Mouse (Mus musculus) intestine, embryonic 14.5 days (tissue): ENCODE measurements around the gene Rtbdn. TPM values are rescaled to one million over a fixed set of nuclear protein-coding genes. Genes with fewer than 3 reads are reported as not detected.
"Not testable (repeated sequence)": the region's sequence is repeated elsewhere in the genome, so short reads cannot be mapped to it uniquely, and the experiment has no call there.

Experiments used
- ATAC-seq: fragments of 200-750 bp; cut with Nextera tagmentation; replicated peaks from 2 replicates; pipeline ENCODE4 v1.8.0; 2017; ENCODE audit warnings: low read depth, moderate number of reproducible peaks, moderate TSS enrichment, moderate library complexity; ENCODE audit not compliant: low FRiP score, low TSS enrichment
- DNase-seq: peaks from one replicate; pipeline ENCODE4 v3.0.0-alpha.2; 2018; ENCODE audit warnings: low spot score
- H3K27ac ChIP-seq: fragments of 300-500 bp; sonication (generic); 2 replicates; pipeline ENCODE4 v1.5.1; 2014; ENCODE audit warnings: low read depth, mild to moderate bottlenecking, control low read depth
- H3K27me3 ChIP-seq: fragments of 300-500 bp; sonication (generic); replicated peaks from 2 replicates; pipeline ENCODE4 v1.6.1; 2014; ENCODE audit warnings: low read length, control low read depth; ENCODE audit not compliant: control insufficient read depth, insufficient read depth
- H3K36me3 ChIP-seq: fragments of 300-500 bp; sonication (generic); 2 replicates; pipeline ENCODE4 v1.6.1; 2014; ENCODE audit warnings: low read length, control low read depth; ENCODE audit not compliant: control insufficient read depth, insufficient read depth
- H3K4me1 ChIP-seq: fragments of 300-500 bp; sonication (generic); replicated peaks from 2 replicates; pipeline ENCODE4 v1.6.1; 2014; ENCODE audit warnings: low read length, control low read depth, mixed read lengths; ENCODE audit not compliant: control insufficient read depth, insufficient read depth
- H3K4me2 ChIP-seq: fragments of 300-500 bp; sonication (generic); 2 replicates; pipeline ENCODE4 v1.6.1; 2014; ENCODE audit warnings: low read length
- H3K4me3 ChIP-seq: fragments of 300-500 bp; sonication (generic); 2 replicates; pipeline ENCODE4 v1.5.1; 2014; ENCODE audit warnings: low read depth, low read length, control low read depth, mixed read lengths
- H3K9ac ChIP-seq: fragments of 300-500 bp; sonication (generic); 2 replicates; pipeline ENCODE4 v1.6.1; 2014; ENCODE audit warnings: mild to moderate bottlenecking, low read length
- H3K9me3 ChIP-seq: fragments of 300-500 bp; sonication (generic); 2 replicates; pipeline ENCODE4 v1.6.1; 2016; ENCODE audit warnings: low read length, control low read depth; ENCODE audit not compliant: control insufficient read depth
- WGBS: fragments of 180-500 bp; shearing (Covaris S2); extraction: QIAGEN DNeasy Blood & Tissue Kit; methylation state at CpG from one replicate; pipeline ENCODE4 v1.1.7; 2014; 5-methylcytosine and 5-hydroxymethylcytosine counted together
- polyA plus RNA-seq: library from polyadenylated mRNA; unstranded; fragments of >200 nt; fragmentation: Nextera tagmentation; extraction: Ambion mirVana; gene quantifications from 2 replicates; pipeline ENCODE4 v1.2.1, GENCODE M21; 2014

Rtbdn gene
- polyA plus RNA-seq, 1 experiment from 2014 or later: 0.09 TPM

DNA sequence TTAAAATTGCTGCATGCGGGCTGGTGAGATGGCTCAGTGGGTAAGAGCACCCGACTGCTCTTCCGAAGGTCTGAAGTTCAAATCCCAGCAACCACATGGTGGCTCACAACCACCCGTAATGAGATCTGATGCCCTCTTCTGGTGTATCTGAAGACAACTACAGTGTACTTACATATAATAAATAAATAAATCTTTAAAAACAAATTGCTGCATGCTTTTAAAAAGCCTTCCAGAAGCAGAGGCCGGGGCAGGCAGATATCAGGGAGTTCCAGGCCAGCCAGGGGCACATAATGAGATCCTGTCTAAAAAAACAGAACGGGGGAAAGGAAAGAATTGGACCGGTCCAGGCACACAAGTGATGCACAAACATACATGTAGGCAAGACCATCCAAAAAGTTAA, 38.8 kb upstream of the Rtbdn start:
- not testable (repeated sequence) for H3K36me3 ChIP-seq, ATAC-seq, H3K27ac ChIP-seq, H3K9me3 ChIP-seq, H3K4me1 ChIP-seq, DNase-seq
- H3K27me3 ChIP-seq: peaks cover 37% of the 10 kb centered on the region
- H3K4me3 ChIP-seq: peak overlapping the region; percentile 56
- H3K9ac ChIP-seq: 0 out of 2 replicates have a peak overlapping the region, but pooled peaks have one; percentile 20
- 26% methylated on average over 6 of the region's 7 CpGs for WGBS
- peak overlapping the region; percentile 85 for H3K4me2 ChIP-seq

DNA sequence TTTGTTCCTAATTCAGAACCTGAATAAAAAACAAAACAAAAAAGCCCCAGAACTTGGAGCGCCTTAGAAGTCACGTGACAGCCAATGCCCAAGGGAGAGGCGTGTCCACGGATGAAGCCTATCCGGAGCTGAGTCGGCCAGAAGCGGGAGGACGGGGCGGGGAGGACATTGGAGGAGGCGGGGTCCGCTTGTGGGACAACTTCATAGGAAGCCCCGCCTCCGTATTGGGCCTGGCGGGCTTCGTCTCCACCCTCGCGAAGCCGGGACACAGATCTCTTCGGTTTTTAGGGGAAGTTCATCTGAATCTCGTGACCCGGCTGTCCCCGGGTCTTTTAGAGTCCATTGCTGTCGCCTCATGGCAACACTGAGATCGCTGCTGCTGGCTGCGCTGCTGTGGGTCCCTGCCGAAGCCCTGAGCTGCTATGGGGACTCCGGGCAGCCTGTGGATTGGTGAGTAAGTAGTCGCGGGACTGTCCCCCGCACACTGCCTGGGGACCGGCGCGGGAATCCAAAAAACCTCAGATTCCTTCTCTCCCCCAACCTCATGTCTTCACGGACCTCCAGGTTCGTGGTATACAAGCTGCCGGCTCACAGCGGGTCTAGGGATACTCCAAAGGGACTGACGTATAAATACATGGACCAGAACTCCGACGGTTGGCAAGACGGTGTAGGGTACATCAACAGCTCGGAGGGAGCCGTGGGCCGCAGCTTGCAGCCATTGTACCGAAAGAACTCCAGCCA, 38.2 kb upstream of the Rtbdn start, which contains the start of gene Dnase2a:
Gene Dnase2a (plus strand): TSS at position 140 of the 741 bp plus-strand sequence.
- ATAC-seq (peak; percentile 88), DNase-seq (peak; percentile 93)
- Histone ChIP-seq H3K9me3 (no peaks in the 10 kb centered on the region), H3K9ac (peak within 1 kb of the TSS; percentile 59), H3K4me1 (peaks cover 8% of the 10 kb centered on the region; the same call in 1 of the 2 replicates), H3K36me3 (no peaks in the 10 kb centered on the region), H3K27me3 (peaks cover 43% of the 10 kb centered on the region), H3K4me3 (peak within 1 kb of the TSS; percentile 56), H3K27ac (no peak within 1 kb of the TSS), H3K4me2 (peak within 1 kb of the TSS; percentile 85)
- 1% methylated on average over 45 of the region's 45 CpGs for WGBS

DNA sequence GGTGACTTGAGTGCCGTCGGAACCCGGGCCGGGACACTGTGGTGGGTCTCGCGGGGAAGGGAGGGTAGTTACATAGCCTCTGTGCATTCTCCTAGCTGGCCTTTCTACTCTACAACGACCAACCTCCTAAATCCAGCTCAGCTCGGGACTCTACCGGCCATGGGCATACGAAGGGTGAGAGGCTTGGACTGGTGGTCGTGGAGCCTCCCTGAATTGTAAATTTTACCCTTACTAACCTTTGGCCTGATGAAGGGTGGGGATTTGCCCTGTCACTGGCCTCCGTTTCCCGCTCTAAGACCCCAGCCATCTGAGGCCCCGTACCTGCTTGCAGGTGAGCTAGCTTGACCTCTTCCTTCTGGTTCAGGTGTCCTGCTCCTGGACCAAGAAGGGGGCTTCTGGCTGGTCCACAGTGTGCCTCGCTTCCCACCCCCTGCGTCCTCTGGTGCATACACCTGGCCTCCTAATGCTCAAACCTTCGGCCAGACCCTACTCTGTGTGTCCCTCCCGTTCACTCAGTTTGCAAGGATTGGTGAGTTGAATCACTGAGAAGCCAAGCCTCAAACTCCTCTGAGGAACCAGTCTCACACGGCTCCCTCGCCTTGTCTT, 37.5 kb upstream of the Rtbdn start:
- ATAC-seq: no peak
- H3K36me3 ChIP-seq: no peaks in the 10 kb centered on the region
- 54% methylated on average over 20 of the region's 20 CpGs for WGBS

DNA sequence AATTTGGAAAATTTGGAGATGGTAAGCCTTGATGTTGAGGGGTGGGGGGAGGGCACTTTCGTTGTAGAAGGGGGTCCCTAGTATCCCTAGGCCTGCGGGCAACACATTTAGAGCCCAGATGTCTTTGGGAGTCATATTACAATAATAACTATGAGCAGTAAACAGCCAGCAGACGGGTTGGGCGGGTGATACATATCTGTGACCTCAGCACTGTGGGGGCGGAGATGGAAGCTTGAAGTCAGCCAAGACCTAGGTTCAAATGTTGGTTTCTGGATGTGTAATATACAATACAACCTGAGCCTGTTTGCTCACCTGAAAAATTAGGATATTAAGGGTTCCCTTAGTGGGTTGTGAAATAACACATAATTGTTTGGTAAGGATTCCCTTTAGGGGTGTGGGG, 36.8 kb upstream of the Rtbdn start:
- no peak overlapping the region for H3K4me2 ChIP-seq
- WGBS: 73% methylated on average over 5 of the region's 5 CpGs
- H3K27ac ChIP-seq: no peak overlapping the region
- peaks cover 49% of the 10 kb centered on the region for H3K27me3 ChIP-seq
- no peaks in the 10 kb centered on the region for H3K36me3 ChIP-seq
- H3K4me3 ChIP-seq: no peak overlapping the region
- ATAC-seq (no peak), DNase-seq (no peak)
- no peak overlapping the region for H3K9ac ChIP-seq
- no peaks in the 10 kb centered on the region for H3K9me3 ChIP-seq
- H3K4me1 ChIP-seq: peaks cover 8% of the 10 kb centered on the region; the same call in 1 of the 2 replicates

More for the DNA sequence above, 37.5 kb upstream of the Rtbdn start:
- Histone ChIP-seq H3K4me1 (peaks cover 8% of the 10 kb centered on the region; the same call in 1 of the 2 replicates), H3K27ac (no peak overlapping the region), H3K4me2 (peak overlapping the region; percentile 85), H3K27me3 (peaks cover 48% of the 10 kb centered on the region), H3K4me3 (peak overlapping the region; percentile 56), H3K9me3 (no peaks in the 10 kb centered on the region), H3K9ac (peak overlapping the region; percentile 59)
- no peak for DNase-seq

DNA sequence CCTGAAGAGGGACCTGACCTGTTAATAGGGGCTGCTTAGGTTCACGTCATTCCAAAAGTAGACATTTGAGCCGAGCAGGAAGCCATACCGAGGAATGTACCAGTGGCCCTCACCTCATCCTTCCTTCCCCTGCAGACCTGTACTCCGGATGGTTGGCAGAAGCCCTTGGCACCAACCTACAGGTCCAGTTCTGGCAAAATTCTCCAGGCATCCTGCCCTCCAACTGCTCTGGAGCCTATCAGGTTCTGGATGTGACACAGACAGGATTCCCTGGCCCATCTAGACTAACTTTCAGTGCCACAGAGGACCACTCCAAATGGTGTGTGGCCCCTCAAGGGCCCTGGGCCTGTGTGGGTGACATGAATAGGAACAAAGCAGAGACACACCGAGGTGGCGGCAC, 36.2 kb upstream of the Rtbdn start:
- H3K27ac ChIP-seq: no peak overlapping the region
- 81% methylated on average over 6 of the region's 6 CpGs for WGBS
- no peak overlapping the region for H3K4me3 ChIP-seq
- ATAC-seq (no peak), DNase-seq (no peak)
- H3K4me2 ChIP-seq: no peak overlapping the region
- H3K9ac ChIP-seq: no peak overlapping the region
- H3K27me3 ChIP-seq: peaks cover 49% of the 10 kb centered on the region
- H3K9me3 ChIP-seq: no peaks in the 10 kb centered on the region
- no peaks in the 10 kb centered on the region for H3K36me3 ChIP-seq
- H3K4me1 ChIP-seq: peaks cover 8% of the 10 kb centered on the region; the same call in 1 of the 2 replicates

DNA sequence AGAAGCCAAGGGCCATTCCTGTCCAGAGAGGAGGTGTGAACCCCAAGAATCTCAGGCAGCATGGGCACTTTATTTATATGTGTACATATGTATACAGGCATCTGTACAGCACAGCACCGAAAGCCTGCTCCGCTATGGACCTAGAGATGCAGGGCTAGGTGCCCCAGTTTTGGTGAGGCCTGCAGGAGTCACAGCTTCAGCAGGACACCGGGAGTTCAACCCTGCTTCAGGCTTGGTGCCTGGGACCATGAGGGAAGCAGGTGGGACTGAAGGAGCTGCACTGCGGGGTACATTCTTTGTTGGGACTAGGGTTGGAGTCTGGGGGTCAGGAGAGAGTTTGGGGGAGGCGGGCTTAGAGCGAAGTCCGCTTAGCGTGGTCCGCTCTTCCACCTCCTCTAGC, 34.9 kb upstream of the Rtbdn start:
- H3K4me3 ChIP-seq: no peak overlapping the region
- no peak overlapping the region for H3K27ac ChIP-seq
- H3K36me3 ChIP-seq: no peaks in the 10 kb centered on the region
- peaks cover 8% of the 10 kb centered on the region; the same call in 1 of the 2 replicates for H3K4me1 ChIP-seq
- 82% methylated on average over 9 of the region's 9 CpGs for WGBS
- no peak overlapping the region for H3K9ac ChIP-seq
- no peak for ATAC-seq
- H3K9me3 ChIP-seq: no peaks in the 10 kb centered on the region
- peaks cover 58% of the 10 kb centered on the region for H3K27me3 ChIP-seq
- no peak for DNase-seq
- H3K4me2 ChIP-seq: no peak overlapping the region

DNA sequence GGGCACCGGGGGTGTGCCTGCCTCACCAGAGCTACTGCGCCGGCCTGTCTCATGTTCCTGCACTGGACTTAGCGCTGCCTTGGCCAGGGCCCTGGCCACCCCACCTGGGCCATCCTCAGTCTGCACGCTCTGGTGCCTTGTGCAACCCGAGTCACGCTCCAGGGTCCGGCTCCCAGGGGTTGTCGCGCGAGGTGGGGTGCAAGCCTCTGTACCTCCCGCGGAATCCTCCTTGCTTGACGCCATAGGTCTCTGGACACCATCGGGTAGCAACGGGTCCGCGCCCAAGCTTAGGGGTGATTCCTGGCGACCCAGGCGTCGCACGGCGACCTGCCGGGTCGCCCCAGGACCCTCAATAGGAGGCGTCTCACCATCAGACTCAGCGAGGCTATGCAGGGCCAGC, 34.4 kb upstream of the Rtbdn start:
- no peak for DNase-seq
- Histone ChIP-seq H3K36me3 (no peaks in the 10 kb centered on the region), H3K27me3 (peaks cover 63% of the 10 kb centered on the region), H3K27ac (no peak overlapping the region), H3K9me3 (no peaks in the 10 kb centered on the region), H3K4me1 (peaks cover 8% of the 10 kb centered on the region; the same call in 1 of the 2 replicates), H3K4me3 (peak overlapping the region; percentile 30), H3K9ac (no peak overlapping the region), H3K4me2 (peak overlapping the region; percentile 64)
- no peak for ATAC-seq
- WGBS: 26% methylated on average over 26 of the region's 27 CpGs

DNA sequence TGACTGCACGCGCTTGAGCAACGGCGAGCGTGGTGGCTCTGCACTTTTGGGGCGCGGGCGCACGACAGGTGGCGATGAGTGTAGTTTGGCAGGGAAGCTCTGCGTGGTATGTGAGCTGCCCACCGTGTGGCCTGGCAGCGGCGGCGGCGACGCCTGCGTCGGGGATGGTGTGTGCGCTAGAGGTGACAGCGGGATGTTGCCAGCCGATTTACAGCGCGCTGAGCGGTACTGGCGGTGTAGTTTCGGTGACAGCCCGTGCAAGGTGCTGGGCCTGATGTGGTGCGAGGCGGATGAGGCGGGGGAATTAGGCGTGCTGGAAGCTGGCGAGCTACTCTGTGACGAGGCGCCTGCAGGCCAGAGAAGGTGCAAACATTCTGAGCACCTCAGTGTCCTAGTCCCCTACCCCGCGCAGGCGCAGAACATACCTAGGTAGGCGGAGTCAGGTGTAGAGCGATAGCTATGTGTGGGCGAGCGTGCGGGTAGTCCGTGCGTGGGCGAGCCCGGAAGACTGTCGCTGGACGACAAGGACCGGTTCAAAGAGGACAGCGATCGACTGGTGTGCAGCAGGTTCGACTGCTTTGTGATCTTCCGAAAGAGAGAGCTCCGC, 33.8 kb upstream of the Rtbdn start:
- WGBS: under 1% methylated on average over 55 of the region's 55 CpGs
- H3K27me3 ChIP-seq: peaks cover 65% of the 10 kb centered on the region
- no peak overlapping the region for H3K27ac ChIP-seq
- peak overlapping the region; percentile 64 for H3K4me2 ChIP-seq
- H3K4me3 ChIP-seq: peak overlapping the region; percentile 30
- H3K9ac ChIP-seq: peak overlapping the region; percentile 2; the same call in 1 of the 2 replicates
- DNase-seq: peak; percentile 75
- peaks cover 8% of the 10 kb centered on the region; the same call in 1 of the 2 replicates for H3K4me1 ChIP-seq
- no peaks in the 10 kb centered on the region for H3K36me3 ChIP-seq
- ATAC-seq: peak; percentile 72
- H3K9me3 ChIP-seq: no peaks in the 10 kb centered on the region
